Mouse (Mus musculus) lung, postnatal 25 days (tissue): ENCODE data around the gene Pik3cd.

Experiments
- DNase-seq: peaks from one replicate; pipeline ENCODE4 v3.0.0; 2022; ENCODE audit warnings: low spot score

Pik3cd gene

GRCm38 (mm10) chr4:149724916-149725470 lies 22.6 kb upstream of the Pik3cd start:
- no peak for DNase-seq

GRCm38 (mm10) chr4:149723855-149724731 lies 21.7 kb upstream of the Pik3cd start:
- peak; percentile 62 for DNase-seq

GRCm38 (mm10) chr4:149723021-149723390 lies 20.6 kb upstream of the Pik3cd start:
- no peak for DNase-seq

- no peak for DNase-seq
These were observed 20.0 kb upstream of the Pik3cd start for GRCm38 (mm10) chr4:149722104-149723020.

GRCm38 (mm10) chr4:149721163-149721562 lies 18.8 kb upstream of the Pik3cd start:
- DNase-seq: no peak

GRCm38 (mm10) chr4:149719686-149720085 lies 17.3 kb upstream of the Pik3cd start:
- no peak for DNase-seq

- DNase-seq: no peak
These were observed 12.2 kb upstream of the Pik3cd start for GRCm38 (mm10) chr4:149714542-149714941.

- DNase-seq: peak; percentile 18
These were observed 9.6 kb upstream of the Pik3cd start for GRCm38 (mm10) chr4:149711955-149712354.

GRCm38 (mm10) chr4:149711485-149711884 lies 9.1 kb upstream of the Pik3cd start:
- DNase-seq: no peak

GRCm38 (mm10) chr4:149710510-149710909 lies 8.1 kb upstream of the Pik3cd start:
- peak; percentile 87 for DNase-seq

GRCm38 (mm10) chr4:149705941-149706340 lies 3.6 kb upstream of the Pik3cd start:
- peak; percentile 28 for DNase-seq

GRCm38 (mm10) chr4:149705298-149705697 lies 2.9 kb upstream of the Pik3cd start:
- no peak for DNase-seq

GRCm38 (mm10) chr4:149701426-149702209 lies 753 bp downstream of the Pik3cd start:
- DNase-seq: peak; percentile 65

GRCm38 (mm10) chr4:149699953-149700352 lies 2.4 kb downstream of the Pik3cd start:
- DNase-seq: no peak

- DNase-seq: peak; percentile 68
These were observed 4.1 kb downstream of the Pik3cd start for GRCm38 (mm10) chr4:149698197-149698821.

GRCm38 (mm10) chr4:149697506-149698196 lies 4.7 kb downstream of the Pik3cd start:
- DNase-seq: peak; percentile 36

GRCm38 (mm10) chr4:149696189-149696971 lies 6.0 kb downstream of the Pik3cd start:
- no peak for DNase-seq

- DNase-seq: no peak
These were observed 11.0 kb downstream of the Pik3cd start for GRCm38 (mm10) chr4:149691368-149691767.

- DNase-seq: no peak
These were observed 11.5 kb downstream of the Pik3cd start for GRCm38 (mm10) chr4:149690828-149691280.
